Mouse (Mus musculus) limb, embryonic 13.5 days (tissue): ENCODE data around the gene Ntm. TPM values are rescaled to one million over a fixed set of nuclear protein-coding genes. Genes with fewer than 3 reads are reported as not detected.
A peak's percentile ranks its signal among the peaks of the same experiment; 100 is the strongest.

Experiments
- ATAC-seq: fragments of 200-750 bp; cut with Nextera tagmentation; 2 replicates; pipeline ENCODE4 v1.8.0; 2017; ENCODE audit warnings: low read depth, moderate number of reproducible peaks, moderate TSS enrichment; ENCODE audit not compliant: low FRiP score
- H3K27ac ChIP-seq: fragments of 300-500 bp; sonication (generic); 2 replicates; pipeline ENCODE4 v1.5.1; 2015; ENCODE audit warnings: inconsistent platforms, mild to moderate bottlenecking, moderate library complexity
- H3K27me3 ChIP-seq: fragments of 300-500 bp; sonication (generic); 2 replicates; pipeline ENCODE4 v1.6.1; 2015; ENCODE audit warnings: mild to moderate bottlenecking, inconsistent platforms
- H3K36me3 ChIP-seq: fragments of 300-500 bp; sonication (generic); 2 replicates; pipeline ENCODE4 v1.6.1; 2015; ENCODE audit warnings: inconsistent platforms, mild to moderate bottlenecking, moderate library complexity
- H3K4me1 ChIP-seq: fragments of 300-500 bp; sonication (generic); 2 replicates; pipeline ENCODE4 v1.6.1; 2015; ENCODE audit warnings: inconsistent platforms
- H3K4me2 ChIP-seq: fragments of 300-500 bp; sonication (generic); replicated peaks from 2 replicates; pipeline ENCODE4 v1.6.1; 2015; ENCODE audit warnings: inconsistent platforms, mild to moderate bottlenecking, moderate library complexity
- H3K4me3 ChIP-seq: fragments of 300-500 bp; sonication (generic); 2 replicates; pipeline ENCODE4 v1.5.1; 2015; ENCODE audit warnings: moderate library complexity, mild to moderate bottlenecking, inconsistent platforms
- H3K9ac ChIP-seq: fragments of 300-500 bp; sonication (generic); 2 replicates; pipeline ENCODE4 v1.6.1; 2015; ENCODE audit warnings: mild to moderate bottlenecking, inconsistent platforms
- H3K9me3 ChIP-seq: fragments of 300-500 bp; sonication (generic); 2 replicates; pipeline ENCODE4 v1.6.1; 2016; ENCODE audit warnings: inconsistent platforms
- WGBS: fragments of 180-500 bp; shearing (Covaris S2); methylation state at CpG from one replicate; pipeline ENCODE4 v1.1.7; 2015; 5-methylcytosine and 5-hydroxymethylcytosine counted together
- polyA plus RNA-seq: library from polyadenylated mRNA; unstranded; fragments of >200 nt; fragmentation: Nextera tagmentation; extraction: Ambion mirVana; gene quantifications from 2 replicates; pipeline ENCODE4 v1.2.1, GENCODE M21; 2015

Gene Ntm
- 38.4 and 40.0 TPM in 2 replicates for polyA plus RNA-seq

DNA sequence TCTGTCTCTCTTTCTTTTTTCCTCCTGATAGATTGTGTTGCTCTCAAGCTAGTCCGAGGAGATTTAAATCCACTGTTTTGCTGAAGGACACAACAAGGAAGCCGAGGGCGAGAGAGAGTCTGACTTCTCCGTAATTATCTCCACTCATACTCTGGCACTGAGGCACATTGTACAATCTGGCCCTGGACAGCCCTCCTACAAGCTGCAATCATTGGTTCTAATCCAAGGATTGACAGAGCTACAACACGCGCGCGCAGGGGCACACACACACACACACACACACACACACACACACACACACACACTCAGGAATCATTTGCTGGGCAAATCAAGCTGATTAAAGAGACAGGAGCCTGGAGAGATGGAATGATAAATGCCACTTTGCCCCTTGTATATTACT, at the start of gene Ntm:
TSS of gene Ntm (minus strand) at position 164 of the 400 bp plus-strand sequence.
- Histone ChIP-seq H3K27me3 (peaks cover 60% of the 10 kb centered on the region), H3K27ac (no peak within 1 kb of the TSS), H3K4me1 (peaks cover 25% of the 10 kb centered on the region), H3K4me2 (peak within 1 kb of the TSS; percentile 80), H3K36me3 (no peaks in the 10 kb centered on the region), H3K9me3 (no peaks in the 10 kb centered on the region), H3K9ac (peak within 1 kb of the TSS; percentile 43), H3K4me3 (peak within 1 kb of the TSS; percentile 44)
- no peak for ATAC-seq
- WGBS, result 28% methylated on average over 8 of the region's 8 CpGs

DNA sequence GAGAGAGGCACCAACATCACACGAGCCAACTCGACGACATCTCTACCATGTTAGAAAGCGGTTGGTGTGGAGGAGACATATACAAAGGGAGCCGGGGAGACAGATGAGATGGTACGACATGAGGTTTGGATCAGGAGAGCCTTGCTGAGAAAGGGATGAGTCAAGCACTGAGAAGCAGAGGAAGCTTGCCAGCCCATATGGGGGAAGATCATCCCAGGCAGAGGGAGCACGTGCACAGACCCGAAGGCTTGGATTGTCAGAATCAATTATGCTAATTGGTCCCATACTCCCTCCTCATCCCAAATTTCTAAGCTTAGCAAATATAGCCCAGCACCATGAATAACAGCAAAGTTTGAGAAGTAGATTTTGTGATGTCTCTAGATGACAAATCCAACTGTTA, 42.8 kb upstream of the Ntm start:
- no peak overlapping the region for H3K27ac ChIP-seq
- H3K9me3 ChIP-seq, result no peaks in the 10 kb centered on the region
- 50% methylated on average over 8 of the region's 8 CpGs for WGBS
- ATAC-seq, result no peak
- no peak overlapping the region for H3K4me3 ChIP-seq
- H3K36me3 ChIP-seq, result no peaks in the 10 kb centered on the region
- no peak overlapping the region for H3K9ac ChIP-seq
- no peak overlapping the region for H3K4me2 ChIP-seq
- peaks cover 7% of the 10 kb centered on the region; the same call in 1 of the 2 replicates for H3K4me1 ChIP-seq
- H3K27me3 ChIP-seq, result no peaks in the 10 kb centered on the region

DNA sequence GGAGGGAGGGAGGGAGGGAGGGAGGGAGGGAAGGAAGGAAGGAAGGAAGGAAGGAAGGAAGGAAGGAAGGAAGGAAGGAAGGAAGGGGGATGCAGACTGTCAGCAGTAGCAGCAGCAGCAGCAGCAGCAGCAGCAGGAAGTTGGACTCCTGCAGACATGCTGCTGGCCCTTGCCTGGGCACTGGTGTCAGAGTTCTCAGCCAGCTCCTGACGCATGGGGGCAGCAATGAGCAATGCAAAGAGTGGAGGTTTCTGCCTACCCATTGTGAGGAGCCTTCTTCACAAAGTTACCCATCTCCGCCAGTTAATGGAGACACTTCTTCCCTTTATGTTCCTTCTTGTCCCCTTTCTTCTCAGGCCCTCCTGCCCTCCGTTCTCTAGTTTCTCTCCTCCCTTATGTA, 40.7 kb upstream of the Ntm start:
- H3K4me3 ChIP-seq, result no peak overlapping the region
- no peak overlapping the region for H3K4me2 ChIP-seq
- no peak overlapping the region for H3K9ac ChIP-seq
- WGBS, result 13% methylated on average over 3 of the region's 3 CpGs
- H3K27me3 ChIP-seq, result no peaks in the 10 kb centered on the region
- no peak for ATAC-seq
- H3K9me3 ChIP-seq, result no peaks in the 10 kb centered on the region
- no peak overlapping the region for H3K27ac ChIP-seq
- no peaks in the 10 kb centered on the region for H3K36me3 ChIP-seq
- H3K4me1 ChIP-seq, result peaks cover 7% of the 10 kb centered on the region; the same call in 1 of the 2 replicates

GRCm38 (mm10) chr9:29981177-29981915, 18.4 kb upstream of the Ntm start:
- no peaks in the 10 kb centered on the region for H3K36me3 ChIP-seq
- no peaks in the 10 kb centered on the region for H3K27me3 ChIP-seq
- 81% methylated on average over 5 of the region's 5 CpGs for WGBS
- H3K27ac ChIP-seq, result no peak overlapping the region
- H3K9me3 ChIP-seq, result no peaks in the 10 kb centered on the region
- H3K4me1 ChIP-seq, result peaks cover 3% of the 10 kb centered on the region; the same call in 1 of the 2 replicates
- no peak overlapping the region for H3K9ac ChIP-seq
- no peak overlapping the region for H3K4me2 ChIP-seq
- no peak overlapping the region for H3K4me3 ChIP-seq
- ATAC-seq, result no peak

DNA sequence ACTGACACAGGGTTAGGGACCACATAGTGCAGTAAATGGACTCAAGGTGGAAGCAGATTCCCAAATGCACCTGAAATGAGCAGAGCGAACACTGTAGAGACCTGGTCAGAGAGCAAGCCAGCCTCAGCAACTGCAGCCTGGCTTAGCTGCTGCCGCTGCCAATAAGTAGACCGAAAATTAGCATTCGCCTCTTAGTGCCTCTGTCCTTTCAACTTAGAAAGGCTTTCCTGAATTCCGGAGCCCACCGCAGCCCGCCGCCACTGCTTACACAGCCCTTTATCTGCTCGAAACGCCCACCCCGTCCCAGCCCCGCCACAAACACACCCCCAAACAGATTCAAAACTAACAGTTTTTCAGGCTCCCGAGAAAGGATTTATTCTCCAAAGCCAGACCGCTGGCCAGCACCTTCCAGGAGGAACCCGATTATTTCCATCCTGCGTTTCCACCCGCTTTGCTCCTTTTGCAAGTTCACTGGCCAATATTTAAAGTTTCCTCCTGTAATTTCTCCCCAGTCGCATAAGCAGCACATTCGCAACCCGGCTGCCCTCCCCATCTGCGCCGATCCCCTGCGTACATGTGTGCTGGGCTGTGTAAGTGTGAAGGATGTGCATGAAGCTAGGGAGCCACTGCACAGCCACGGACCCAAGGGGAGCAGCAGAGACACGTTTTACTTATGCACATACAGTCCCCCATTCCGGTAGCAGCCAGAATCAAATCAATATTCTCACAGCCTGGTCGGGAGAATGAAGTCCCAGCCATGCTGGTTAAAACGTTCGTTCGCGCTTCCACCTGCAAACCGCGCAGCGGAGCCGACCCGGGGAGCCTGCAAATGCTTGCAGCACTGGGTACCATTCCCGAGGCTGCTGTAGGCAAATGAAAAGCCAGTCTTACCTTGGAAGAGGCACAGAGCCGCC, 730 bp downstream of the Ntm start:
- no peaks in the 10 kb centered on the region for H3K9me3 ChIP-seq
- 1% methylated on average over 38 of the region's 38 CpGs for WGBS
- H3K4me1 ChIP-seq, result peaks cover 29% of the 10 kb centered on the region
- H3K4me3 ChIP-seq, result peak overlapping the region; percentile 44
- H3K4me2 ChIP-seq, result peak overlapping the region; percentile 80
- H3K27me3 ChIP-seq, result peaks cover 60% of the 10 kb centered on the region
- no peak overlapping the region for H3K27ac ChIP-seq
- ATAC-seq, result no peak
- H3K9ac ChIP-seq, result peak overlapping the region; percentile 43
- H3K36me3 ChIP-seq, result no peaks in the 10 kb centered on the region

- Histone ChIP-seq H3K27ac (no peak overlapping the region), H3K9me3 (no peaks in the 10 kb centered on the region), H3K9ac (no peak overlapping the region; the same call in 1 of the 2 replicates), H3K36me3 (no peaks in the 10 kb centered on the region), H3K27me3 (peaks cover 60% of the 10 kb centered on the region), H3K4me3 (peak overlapping the region; percentile 44), H3K4me2 (peak overlapping the region; percentile 80), H3K4me1 (peaks cover 29% of the 10 kb centered on the region)
- 35% methylated on average over 2 of the region's 2 CpGs for WGBS
- ATAC-seq, result no peak; the same call in 1 of the 2 replicates
These were observed 1.4 kb downstream of the Ntm start for GRCm38 (mm10) chr9:29961512-29961911.

GRCm38 (mm10) chr9:29960741-29961140, 2.2 kb downstream of the Ntm start:
- H3K9ac ChIP-seq, result no peak overlapping the region
- no peak overlapping the region for H3K27ac ChIP-seq
- H3K4me2 ChIP-seq, result no peak overlapping the region
- no peak for ATAC-seq
- H3K4me1 ChIP-seq, result peaks cover 29% of the 10 kb centered on the region
- H3K4me3 ChIP-seq, result no peak overlapping the region
- H3K9me3 ChIP-seq, result no peaks in the 10 kb centered on the region
- no peaks in the 10 kb centered on the region for H3K36me3 ChIP-seq
- WGBS, result 58% methylated on average over 5 of the region's 5 CpGs
- peaks cover 60% of the 10 kb centered on the region for H3K27me3 ChIP-seq

DNA sequence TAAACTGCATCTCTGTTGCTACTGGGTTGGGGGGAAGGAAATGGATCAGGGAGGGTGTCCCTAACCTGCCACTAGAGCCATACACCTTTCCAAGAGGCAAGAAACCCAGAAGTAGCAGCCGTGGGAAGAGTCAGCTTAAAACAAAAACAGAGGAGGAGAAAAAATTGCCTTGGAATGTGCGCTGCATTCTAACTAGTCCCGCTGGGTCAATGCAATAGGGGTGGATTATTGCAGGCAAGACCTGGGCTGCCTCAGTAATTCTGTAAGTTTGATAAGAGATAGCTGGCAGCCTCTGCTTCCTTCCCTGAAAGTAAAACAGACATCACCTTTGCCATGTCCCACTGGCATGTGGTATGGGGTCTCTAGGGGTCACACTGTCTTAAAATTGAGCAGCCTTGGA, 2.7 kb downstream of the Ntm start:
- Histone ChIP-seq H3K27ac (no peak overlapping the region), H3K4me2 (no peak overlapping the region), H3K9ac (no peak overlapping the region), H3K4me3 (no peak overlapping the region), H3K4me1 (peaks cover 29% of the 10 kb centered on the region), H3K9me3 (no peaks in the 10 kb centered on the region), H3K36me3 (no peaks in the 10 kb centered on the region), H3K27me3 (peaks cover 60% of the 10 kb centered on the region)
- WGBS, result 30% methylated on average over 3 of the region's 3 CpGs
- ATAC-seq, result no peak

DNA sequence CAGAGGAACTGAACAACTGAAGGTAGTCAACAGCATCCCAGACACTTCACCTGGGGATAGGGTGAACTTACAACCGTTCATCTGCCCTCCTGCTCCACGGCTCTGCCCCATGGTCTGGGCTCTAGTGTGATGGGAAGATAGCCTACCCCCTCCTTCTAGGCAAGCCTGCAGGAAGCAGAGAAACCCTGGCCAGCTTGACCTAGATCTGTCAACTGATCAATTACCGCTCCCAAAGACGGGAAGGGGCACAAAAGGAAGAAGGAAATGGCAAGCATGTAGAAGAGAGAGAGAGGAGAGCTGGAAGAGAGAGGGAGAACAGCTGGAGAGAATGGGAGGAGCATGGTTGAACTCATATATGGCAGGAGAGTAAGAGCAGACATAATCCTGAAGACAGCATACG, 6.0 kb downstream of the Ntm start:
- ATAC-seq, result no peak
- WGBS, result 62% methylated on average over 5 of the region's 5 CpGs
- no peak overlapping the region for H3K27ac ChIP-seq
- H3K4me1 ChIP-seq, result peaks cover 20% of the 10 kb centered on the region
- H3K9ac ChIP-seq, result no peak overlapping the region
- no peak overlapping the region for H3K4me2 ChIP-seq
- H3K36me3 ChIP-seq, result no peaks in the 10 kb centered on the region
- no peak overlapping the region for H3K4me3 ChIP-seq
- peaks cover 34% of the 10 kb centered on the region for H3K27me3 ChIP-seq
- H3K9me3 ChIP-seq, result no peaks in the 10 kb centered on the region

DNA sequence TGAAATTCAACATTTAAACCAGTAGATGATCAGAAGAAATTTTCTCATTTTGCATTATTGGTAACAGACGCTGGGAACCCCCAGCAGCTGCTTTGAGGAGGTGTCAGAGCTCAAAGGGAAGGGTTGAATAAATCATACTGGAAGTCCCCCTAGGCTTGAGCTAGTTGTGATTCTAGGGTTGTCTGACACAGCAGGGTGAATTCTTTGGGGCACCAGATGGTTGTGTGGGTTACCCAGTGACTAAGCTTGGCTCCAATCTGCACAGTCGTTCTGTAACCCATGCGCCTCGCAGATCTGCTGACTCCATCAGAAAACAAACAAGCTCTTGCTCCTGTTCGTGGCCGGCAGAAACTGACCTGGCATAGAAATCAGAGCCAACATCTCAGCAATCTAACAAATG, 8.9 kb downstream of the Ntm start:
- H3K4me2 ChIP-seq, result no peak overlapping the region
- H3K9ac ChIP-seq, result no peak overlapping the region
- ATAC-seq, result no peak
- H3K4me3 ChIP-seq, result no peak overlapping the region
- H3K4me1 ChIP-seq, result 0 out of 2 replicates have a peak, but pooled peaks cover 6% of the 10 kb centered on the region
- H3K27ac ChIP-seq, result no peak overlapping the region
- no peaks in the 10 kb centered on the region for H3K9me3 ChIP-seq
- no peaks in the 10 kb centered on the region for H3K36me3 ChIP-seq
- 0 out of 2 replicates have a peak, but pooled peaks cover 5% of the 10 kb centered on the region for H3K27me3 ChIP-seq
- WGBS, result 48% methylated on average over 6 of the region's 6 CpGs

GRCm38 (mm10) chr9:29949041-29949440, 13.9 kb downstream of the Ntm start:
- Histone ChIP-seq H3K9me3 (no peaks in the 10 kb centered on the region), H3K36me3 (no peaks in the 10 kb centered on the region), H3K4me3 (no peak overlapping the region), H3K4me1 (no peaks in the 10 kb centered on the region), H3K9ac (no peak overlapping the region), H3K27me3 (0 out of 2 replicates have a peak, but pooled peaks cover 3% of the 10 kb centered on the region), H3K27ac (no peak overlapping the region), H3K4me2 (no peak overlapping the region)
- 68% methylated on average over 3 of the region's 3 CpGs for WGBS
- no peak for ATAC-seq
